9 mouse cellular contexts compared by ENCODE assay signal in genomic region chr14:8286595-8286994, GRCm38 (mm10). TPM values are rescaled to one million over a fixed set of nuclear protein-coding genes. Genes with fewer than 3 reads are reported as not detected.
DNase-seq lines count a peak whose midpoint lies in the region; ATAC-seq and TF ChIP-seq lines count a peak whose summit lies in the region.
"Not testable (repeated sequence)": the region's sequence is repeated elsewhere in the genome, so short reads cannot be mapped to it uniquely, and the experiment has no call there.
"Had no signal": no experiment of that assay in that cellular context is flagged by ENCODE, and none has a peak within 500 bp of the region (broad histone marks: within the 10 kb centered on the region; RNA-seq: fewer than 3 reads in every experiment).

No protein-coding gene starts in this region.

- H3K4me2 ChIP-seq in forebrain, postnatal 0 days (ENCODE audit: low read depth); kidney, postnatal 0 days (ENCODE audit: low read length); liver, embryonic 13.5 days; midbrain, embryonic 15.5 days: not testable (repeated sequence)

- 82% methylated on average over 5 of the region's 5 CpGs for WGBS in forebrain, postnatal 0 days
- 84% methylated on average over 5 of the region's 5 CpGs for WGBS in kidney, postnatal 0 days
- WGBS in liver, embryonic 13.5 days (ENCODE audit: insufficient replicate concordance), result 71% methylated on average over 5 of the region's 5 CpGs
- WGBS in midbrain, embryonic 15.5 days, result 82% methylated on average over 5 of the region's 5 CpGs

- H3K27ac ChIP-seq in forebrain, postnatal 0 days (ENCODE audit: low read depth, low read length); kidney, postnatal 0 days; liver, embryonic 13.5 days; midbrain, embryonic 15.5 days: not testable (repeated sequence)

- peak; percentile 15 to 42 for DNase-seq in B cell, adult 2 months
- DNase-seq in adrenal gland, postnatal 4 days (ENCODE audit: low spot score in 2 of 2), result peak; percentile 54 to 76
- not testable (repeated sequence) for DNase-seq in forebrain, postnatal 0 days; kidney, postnatal 0 days (ENCODE audit: low spot score); liver, embryonic 13.5 days
- DNase-seq in heart, postnatal 4 days, result peak; percentile 32
- peak; percentile 64 for DNase-seq in testis, postnatal 10 days (ENCODE audit: low spot score)

- TF ChIP-seq CTCF in forebrain, postnatal 0 days (IDR thresholded peaks at IDR 0.05; ENCODE audit: low read depth); kidney, postnatal 0 days (IDR thresholded peaks at IDR 0.05; ENCODE audit: low read depth): not testable (repeated sequence)

- ATAC-seq in forebrain, postnatal 0 days, result 0 out of 2 replicates have a peak, but pooled peaks have one; percentile 51
- ATAC-seq in kidney, postnatal 0 days (replicated peaks; ENCODE audit: low FRiP score, low read depth), result peak; percentile 92
- ATAC-seq in liver, embryonic 13.5 days (ENCODE audit: low read depth), result peak; percentile 71
- peak; percentile 56; the same call in 1 of the 2 replicates for ATAC-seq in midbrain, embryonic 15.5 days (replicated peaks)

- H3K9me3 ChIP-seq in forebrain, postnatal 0 days (ENCODE audit: low read length); kidney, postnatal 0 days (replicated peaks; ENCODE audit: low read length); liver, embryonic 13.5 days (replicated peaks); midbrain, embryonic 15.5 days: not testable (repeated sequence)

- H3K4me3 ChIP-seq in forebrain, postnatal 0 days (ENCODE audit: low read depth, low read length); kidney, postnatal 0 days (replicated peaks; ENCODE audit: low read depth, low read length); liver, embryonic 13.5 days (replicated peaks); midbrain, embryonic 15.5 days: not testable (repeated sequence)

- not testable (repeated sequence) for H3K36me3 ChIP-seq in forebrain, postnatal 0 days (ENCODE audit: insufficient read depth); kidney, postnatal 0 days (ENCODE audit: insufficient read depth, low read length); liver, embryonic 13.5 days; midbrain, embryonic 15.5 days (replicated peaks)

- not testable (repeated sequence) for H3K9ac ChIP-seq in forebrain, postnatal 0 days; kidney, postnatal 0 days (ENCODE audit: low read depth, low read length); liver, embryonic 13.5 days; midbrain, embryonic 15.5 days

- not testable (repeated sequence) for H3K4me1 ChIP-seq in forebrain, postnatal 0 days (ENCODE audit: insufficient read depth); kidney, postnatal 0 days (replicated peaks; ENCODE audit: insufficient read depth, low read length); liver, embryonic 13.5 days (replicated peaks); midbrain, embryonic 15.5 days

- not testable (repeated sequence) for H3K27me3 ChIP-seq in forebrain, postnatal 0 days (ENCODE audit: insufficient read depth, low read length); kidney, postnatal 0 days (ENCODE audit: insufficient read depth, low read length); liver, embryonic 13.5 days; midbrain, embryonic 15.5 days (replicated peaks)

RNA-seq across cellular contexts. Expression of gene Acox2, which starts 27.4 kb away (rescaled TPM):
- 10 to 100 TPM in 1 of 2 experiments, 1 to 10 TPM in 1; 1.1 to 11.4 TPM for total RNA-seq in adrenal gland, postnatal 4 days (2021)
- 0.14 TPM in 1 of 2 replicates, not detected in the other for total RNA-seq in forebrain, postnatal 0 days (2014; rRNA removed)
- polyA plus RNA-seq in forebrain, postnatal 0 days (2015; fragmentation: Nextera tagmentation; extraction: Ambion mirVana), result 0.31 and 0.59 TPM in 2 replicates
- total RNA-seq in heart, postnatal 4 days (2021), result not detected
- 6.2 and 7.1 TPM in 2 replicates for polyA plus RNA-seq in kidney, postnatal 0 days (2015; fragmentation: Nextera tagmentation; extraction: Ambion mirVana)
- 9.8 and 12.1 TPM in 2 replicates for polyA plus RNA-seq in liver, embryonic 13.5 days (2015; fragmentation: Nextera tagmentation; extraction: Ambion mirVana)
- not detected in 2 replicates for polyA plus RNA-seq in midbrain, embryonic 15.5 days (2015; fragmentation: Nextera tagmentation; extraction: Ambion mirVana)
- polyA plus RNA-seq: brain, embryonic 14.5 days had no signal

RNA-seq across cellular contexts. Expression of gene Fam107a, which starts 31.2 kb away (rescaled TPM):
- 1 to 10 TPM; 1.9 to 4.8 TPM for total RNA-seq in adrenal gland, postnatal 4 days (2021)
- 15.5 and 23.5 TPM in 2 replicates for total RNA-seq in forebrain, postnatal 0 days (2014; rRNA removed)
- 2.0 and 2.8 TPM in 2 replicates for polyA plus RNA-seq in forebrain, postnatal 0 days (2015; fragmentation: Nextera tagmentation; extraction: Ambion mirVana)
- total RNA-seq in heart, postnatal 4 days (2021), result 1 to 10 TPM; 1.7 to 2.1 TPM
- 8.0 and 8.2 TPM in 2 replicates for polyA plus RNA-seq in kidney, postnatal 0 days (2015; fragmentation: Nextera tagmentation; extraction: Ambion mirVana)
- polyA plus RNA-seq in liver, embryonic 13.5 days (2015; fragmentation: Nextera tagmentation; extraction: Ambion mirVana), result 0.08 TPM in 2 replicates
- 0.66 and 0.68 TPM in 2 replicates for polyA plus RNA-seq in midbrain, embryonic 15.5 days (2015; fragmentation: Nextera tagmentation; extraction: Ambion mirVana)
